9 mouse cellular contexts compared by ENCODE assay signal in genomic region chr8:92850239-92850638, GRCm38 (mm10). TPM values are rescaled to one million over a fixed set of nuclear protein-coding genes. Genes with fewer than 3 reads are reported as not detected.
A peak's percentile ranks its signal among the peaks of the same experiment; 100 is the strongest.
DNase-seq lines count a peak whose midpoint lies in the region; ATAC-seq lines count a peak whose summit lies in the region.
"Had no signal": no experiment of that assay in that cellular context is flagged by ENCODE, and none has a peak within 500 bp of the region (broad histone marks: within the 10 kb centered on the region; RNA-seq: fewer than 3 reads in every experiment).

No protein-coding gene starts in this region.

- H3K36me3 ChIP-seq in intestine, embryonic 16.5 days (ENCODE audit: control insufficient read depth, insufficient read depth, low read length): no peaks in the 10 kb centered on the region

- H3K27ac ChIP-seq in intestine, embryonic 16.5 days (ENCODE audit: low read length): peak overlapping the region; percentile 33
- H3K27ac ChIP-seq: macrophage had no signal

- H3K9ac ChIP-seq in intestine, embryonic 16.5 days (ENCODE audit: low read depth, low read length): no peak overlapping the region

- H3K9me3 ChIP-seq in intestine, embryonic 16.5 days (ENCODE audit: control insufficient read depth, low read length): no peaks in the 10 kb centered on the region

- no peaks in the 10 kb centered on the region for H3K27me3 ChIP-seq in intestine, embryonic 16.5 days (replicated peaks; ENCODE audit: control insufficient read depth, insufficient read depth, low read length)

- peak; percentile 63 for DNase-seq in adrenal gland, adult 8-10 months
- DNase-seq in cerebellum, adult 8-10 months: peak; percentile 34
- DNase-seq in gastrocnemius, adult 8-10 months (ENCODE audit: low spot score in 2 of 2): peak; percentile 92 to 97
- peak; percentile 32 to 86 for DNase-seq in left cerebral cortex, adult 8-10 months (ENCODE audit: low spot score in 2 of 2)
- peak; percentile 69 for DNase-seq in ovary, postnatal 10 days (ENCODE audit: low spot score)
- no peak for DNase-seq in thymus, adult 18-20 months

- H3K4me2 ChIP-seq in intestine, embryonic 16.5 days (ENCODE audit: low read depth, low read length): no peak overlapping the region

- 58% methylated on average over 4 of the region's 4 CpGs for WGBS in intestine, embryonic 16.5 days

- ATAC-seq in intestine, embryonic 16.5 days: peak; percentile 58
- ATAC-seq in monocyte, adult 5-6 weeks (replicated peaks; ENCODE audit: insufficient number of reproducible peaks, low FRiP score, low TSS enrichment, poor library complexity, severe bottlenecking): no peak

- H3K4me3 ChIP-seq in intestine, embryonic 16.5 days (ENCODE audit: low read length): no peak overlapping the region

- peaks cover 26% of the 10 kb centered on the region for H3K4me1 ChIP-seq in intestine, embryonic 16.5 days (ENCODE audit: control insufficient read depth, insufficient read depth, low read length)

RNA-seq across cellular contexts. Expression of gene Lpcat2, which starts 4.9 kb away (rescaled TPM):
- 10 to 100 TPM in 2 of 4 experiments, 1 to 10 TPM in 2; 2.8 to 21.3 (median 11.3) TPM for total RNA-seq in adrenal gland, adult 8-10 months (2022)
- total RNA-seq in gastrocnemius, adult 8-10 months (2022): under 1 TPM; 0.13 to 0.60 (median 0.23) TPM
- polyA plus RNA-seq in intestine, embryonic 16.5 days (2015; fragmentation: Nextera tagmentation; extraction: Ambion mirVana): 5.7 and 6.8 TPM in 2 replicates
- 10 to 100 TPM in 1 of 4 experiments, 1 to 10 TPM in 3; 9.6 to 13.3 (median 9.8) TPM for total RNA-seq in left cerebral cortex, adult 8-10 months (2022)
- 58.6 to 98.4 TPM (median 96.3 TPM) in 3 replicates for total RNA-seq in monocyte, adult 5-6 weeks (2017)

RNA-seq across cellular contexts. Expression of gene Mmp2, which starts 23.1 kb away (rescaled TPM):
- total RNA-seq in adrenal gland, adult 8-10 months (2022): 10 to 100 TPM; 17.9 to 57.2 (median 28.4) TPM
- total RNA-seq in gastrocnemius, adult 8-10 months (2022): 10 to 100 TPM; 19.7 to 42.4 (median 25.2) TPM
- 136 and 137 TPM in 2 replicates for polyA plus RNA-seq in intestine, embryonic 16.5 days (2015; fragmentation: Nextera tagmentation; extraction: Ambion mirVana)
- 1 to 10 TPM; 1.8 to 4.7 (median 4.1) TPM for total RNA-seq in left cerebral cortex, adult 8-10 months (2022)
- total RNA-seq in monocyte, adult 5-6 weeks (2017): 0.32 TPM in 1 of 3 replicates, not detected in the others

RNA-seq across cellular contexts. Expression of gene Capns2, which starts 51.0 kb away (rescaled TPM):
- 1 to 10 TPM in 2 of 4 experiments, under 1 TPM in 1, not detected in 1; 0.28 to 2.1 (median 1.4) TPM for total RNA-seq in adrenal gland, adult 8-10 months (2022)
- not detected for total RNA-seq in gastrocnemius, adult 8-10 months (2022)
- polyA plus RNA-seq in intestine, embryonic 16.5 days (2015; fragmentation: Nextera tagmentation; extraction: Ambion mirVana): not detected in 2 replicates
- 1 to 10 TPM in 2 of 4 experiments, under 1 TPM in 1, not detected in 1; 0.49 to 1.6 (median 1.0) TPM for total RNA-seq in left cerebral cortex, adult 8-10 months (2022)
- 0.75 to 4.6 TPM (median 2.7 TPM) in 3 replicates for total RNA-seq in monocyte, adult 5-6 weeks (2017)
- polyA plus RNA-seq: macrophage had no signal

Comparison
In these comparisons a context has a peak if more than half of its experiments do, and no peak if none do; other contexts are left out.
1. DNase-seq: peak in adrenal gland, adult 8-10 months (single experiment), cerebellum, adult 8-10 months (single experiment), gastrocnemius, adult 8-10 months (2 of 2), left cerebral cortex, adult 8-10 months (2 of 2) and ovary, postnatal 10 days (single experiment); none in thymus, adult 18-20 months (0 of 2).